Mouse (Mus musculus) adrenal gland, adult (tissue): ENCODE measurements at regions not wholly inside any gene's neighbourhood (a gene's known extent, or its start where the extent isn't known, plus 50 kb on each side); places are given as distances from the start of the nearest gene placed in this dataset.

Source experiments
- DNase-seq, 2 experiments: peaks; one replicate each; pipeline ENCODE4 v3.0.0; 2022 to 2023; ENCODE audit warnings: low spot score in 1 of 2; ENCODE audit not compliant: inconsistent age in 2 of 2

- peak in 1 of 2 experiments; percentile 29 for DNase-seq
Measured at GRCm38 (mm10) chr8:96350531-96351069, 462.3 kb upstream of the Got2 start.

GRCm38 (mm10) chr8:96349503-96349902 lies 461.2 kb upstream of the Got2 start:
- no peak for DNase-seq

- no peak for DNase-seq
Measured at GRCm38 (mm10) chr8:96340702-96341101, 452.4 kb upstream of the Got2 start.

DNA sequence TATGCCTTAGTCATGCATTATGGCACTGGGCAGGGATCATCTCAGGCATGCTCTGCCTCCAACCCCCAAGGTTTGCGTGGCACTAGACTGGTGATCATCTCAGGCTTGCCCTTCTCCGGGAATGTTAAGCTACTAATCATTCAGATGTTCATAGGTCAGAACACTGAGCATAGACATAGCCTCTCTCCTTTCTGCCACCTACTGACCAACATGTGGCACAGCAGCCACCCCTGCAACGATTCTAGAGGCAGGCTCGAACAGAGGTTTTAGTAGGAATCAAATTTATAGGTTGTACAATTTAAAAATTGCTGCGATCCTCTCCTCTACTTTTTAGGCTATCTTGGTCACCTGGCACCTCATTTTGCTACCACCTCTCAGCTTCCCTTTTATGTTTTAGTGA lies 430.0 kb upstream of the Got2 start:
- DNase-seq, result peak; percentile 7 to 53

DNA sequence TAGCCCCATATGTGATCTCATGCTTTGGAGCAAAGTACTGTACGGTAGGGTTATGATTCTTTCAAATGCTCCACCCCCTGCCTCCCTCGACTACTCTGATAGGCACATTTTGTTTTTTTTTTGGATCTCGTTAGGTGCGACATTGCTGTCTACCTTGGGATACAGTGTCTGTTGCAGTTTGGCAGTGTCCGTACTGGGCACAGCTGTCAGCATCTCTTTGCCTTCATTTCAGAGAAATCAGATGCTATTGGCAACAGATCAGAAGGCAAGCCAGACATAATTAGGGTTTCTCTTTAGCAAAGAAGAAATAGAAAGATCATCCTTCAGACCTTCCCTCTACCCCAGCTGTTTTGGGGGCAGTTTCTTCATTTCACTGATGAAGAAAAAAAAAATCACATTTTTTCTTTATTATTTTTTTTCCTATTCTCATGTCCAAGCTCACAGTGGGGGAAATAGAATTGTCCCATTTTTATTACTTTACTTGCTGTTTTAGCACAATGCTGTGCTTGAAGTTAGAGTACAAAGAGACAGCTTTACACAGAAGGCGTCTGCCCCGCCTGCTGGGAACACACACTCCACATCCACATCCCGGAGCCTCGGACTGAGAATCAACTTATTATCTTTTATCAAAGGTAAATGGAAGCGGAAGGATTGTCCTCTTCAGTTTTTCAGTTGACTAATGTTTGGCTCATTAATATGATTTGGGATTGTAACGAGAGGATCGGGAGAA lies 420.8 kb upstream of the Got2 start:
- DNase-seq, result no peak

GRCm38 (mm10) chr8:96296643-96297042 lies 408.3 kb upstream of the Got2 start:
- DNase-seq, result no peak

- no peak for DNase-seq
Measured at GRCm38 (mm10) chr8:96290740-96291139, 402.4 kb upstream of the Got2 start.

- DNase-seq, result no peak
Measured at GRCm38 (mm10) chr8:96289519-96289918, 401.2 kb upstream of the Got2 start.

GRCm38 (mm10) chr8:96288525-96288924 lies 400.2 kb upstream of the Got2 start:
- no peak for DNase-seq

GRCm38 (mm10) chr8:96277479-96278138 lies 389.3 kb upstream of the Got2 start:
- DNase-seq, result no peak

DNA sequence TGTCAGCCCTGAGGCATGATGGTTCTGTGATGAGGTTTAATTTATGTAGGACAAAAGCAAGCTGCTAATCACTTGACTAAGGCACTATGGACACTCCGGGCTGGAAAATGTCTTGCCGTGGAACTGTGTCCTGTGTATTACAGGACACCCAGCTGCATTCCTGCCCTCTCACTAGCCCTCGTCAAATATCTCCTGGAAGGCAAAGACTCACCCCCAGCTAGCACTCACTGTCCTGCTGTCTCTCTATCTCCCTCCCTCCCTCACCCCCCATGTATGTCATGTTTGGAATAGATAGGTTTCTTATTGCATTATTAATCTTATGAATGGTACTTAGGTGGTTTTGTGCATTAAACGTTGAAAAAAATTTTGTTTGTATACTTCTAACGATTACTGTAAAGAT lies 388.7 kb upstream of the Got2 start:
- DNase-seq, result no peak

DNA sequence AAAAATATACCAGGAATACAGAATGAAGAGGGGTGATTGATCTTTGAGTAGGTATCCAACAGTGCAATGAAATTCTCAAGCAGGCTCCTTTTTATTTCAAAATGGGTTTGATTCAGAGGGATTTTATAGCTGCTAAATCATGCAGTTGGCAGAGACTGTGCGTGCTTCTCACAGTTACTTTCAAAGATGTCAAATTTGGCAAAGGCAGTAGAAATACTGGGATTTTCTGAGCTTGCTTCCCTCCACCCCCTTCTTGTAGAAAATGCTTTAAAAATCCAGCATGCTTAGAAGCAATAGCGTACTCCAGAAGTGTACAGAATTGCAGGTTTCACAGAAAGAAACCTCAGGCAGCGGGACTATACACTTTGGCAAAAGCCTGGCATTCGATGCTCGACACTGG lies 367.9 kb upstream of the Got2 start:
- no peak for DNase-seq

DNA sequence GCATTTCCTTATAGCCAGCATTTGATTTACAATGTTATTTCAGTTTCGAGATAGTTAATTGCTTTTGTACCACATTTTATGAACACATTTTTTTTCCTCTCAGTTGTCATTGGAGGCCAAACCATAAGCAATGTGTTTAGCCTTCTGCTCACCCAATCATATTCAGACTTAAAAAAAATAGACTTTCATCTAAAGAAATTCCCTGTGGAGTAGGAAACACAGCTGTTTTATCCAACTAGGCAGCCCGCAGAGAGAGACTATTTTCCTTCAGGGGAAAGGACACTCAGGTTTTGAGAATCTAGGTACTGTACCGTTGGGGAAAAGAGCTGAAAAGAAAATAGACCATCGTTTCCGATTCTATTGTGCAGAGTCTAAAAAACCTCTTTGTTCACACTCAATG lies 367.5 kb upstream of the Got2 start:
- no peak for DNase-seq

- DNase-seq, result no peak
Measured at GRCm38 (mm10) chr8:96246017-96246416, 357.7 kb upstream of the Got2 start.

DNA sequence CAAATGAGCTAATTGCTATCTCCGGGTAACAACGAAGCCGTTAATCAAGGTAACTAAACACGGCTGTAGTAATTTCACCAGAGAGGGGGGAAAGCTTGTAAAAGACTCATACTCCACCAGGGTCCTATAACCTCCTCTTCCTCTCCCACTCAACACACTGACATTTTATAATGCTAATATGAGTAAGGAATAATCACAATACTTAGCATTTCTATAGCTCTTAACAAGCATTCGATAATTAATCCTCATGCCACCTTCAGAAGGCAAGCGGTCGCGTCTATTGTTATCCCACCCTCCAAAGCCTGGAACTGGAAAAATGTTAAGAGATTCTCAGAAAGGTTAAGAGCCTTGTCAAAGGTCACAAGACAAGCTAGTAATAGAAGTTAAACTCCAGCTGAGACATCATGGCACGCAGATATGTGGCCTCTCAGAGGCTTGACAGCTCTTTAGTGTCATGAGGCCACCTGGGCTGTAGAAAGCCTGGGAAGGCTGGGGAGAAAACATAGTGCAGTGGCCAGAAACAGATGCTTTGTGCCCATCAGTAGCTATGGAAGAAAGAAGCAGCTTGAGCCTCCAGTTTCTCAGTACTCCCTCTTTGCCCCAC lies 356.3 kb upstream of the Got2 start:
- DNase-seq, result no peak

DNA sequence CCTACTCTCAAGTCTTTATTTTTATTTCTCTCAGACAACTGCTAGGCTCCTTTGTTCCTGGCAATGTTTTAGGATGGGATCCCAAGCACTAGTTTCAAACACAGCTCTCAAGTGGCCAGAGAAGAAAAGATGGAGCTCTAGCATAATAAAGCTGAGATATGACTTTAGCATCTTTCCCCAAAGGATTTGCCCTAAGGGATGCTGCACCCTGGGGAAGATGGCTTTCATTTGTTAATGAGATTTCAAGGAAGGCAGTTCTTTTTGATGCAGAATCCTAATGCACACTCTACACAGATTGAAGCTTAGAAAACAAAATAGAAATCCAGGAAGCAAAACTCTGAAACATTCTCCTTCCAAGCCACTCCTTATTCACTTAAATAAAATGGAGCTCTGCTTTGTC lies 350.1 kb upstream of the Got2 start:
- no peak for DNase-seq

DNA sequence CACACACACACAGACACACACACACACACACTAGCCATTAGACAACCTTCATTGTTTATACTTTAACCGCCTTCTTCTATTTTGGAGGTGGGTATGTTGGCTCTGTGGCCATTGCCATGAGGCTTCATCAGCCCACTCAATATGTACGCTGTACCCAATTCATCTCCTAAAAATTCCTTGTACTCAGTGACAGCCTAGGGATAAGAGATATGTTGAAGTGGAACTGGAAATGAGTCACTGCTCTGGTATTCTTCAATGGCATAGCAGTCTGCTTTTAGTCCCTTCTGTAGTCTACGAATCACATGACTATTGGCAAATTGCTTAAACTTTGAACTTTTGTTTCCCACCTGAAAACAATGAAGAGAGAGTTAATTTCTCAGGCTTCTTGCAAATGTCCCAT lies 349.6 kb upstream of the Got2 start:
- DNase-seq, result peak in 1 of 2 experiments; percentile 30

GRCm38 (mm10) chr8:96230412-96230811 lies 342.1 kb upstream of the Got2 start:
- peak; percentile 11 to 73 for DNase-seq
